Mouse (Mus musculus) bone marrow, adult 2 months (tissue): Measurements from ENCODE around the gene Mfn2.

Source experiments
- CTCF ChIP-seq: fragments of 200-500 bp; IDR thresholded peaks from 2 replicates; pipeline ENCODE4 v1.5.1; 2011; ENCODE audit warnings: low read length, control low read depth; ENCODE audit not compliant: control insufficient read depth, insufficient read depth
- POLR2A ChIP-seq: fragments of 200-500 bp; IDR thresholded peaks from 2 replicates; pipeline ENCODE4 v1.6.1; 2011; ENCODE audit warnings: low read depth, mild to moderate bottlenecking, control low read depth, low read length, borderline replicate concordance; ENCODE audit not compliant: control insufficient read depth

GRCm38 (mm10) chr4:147940111-147940510 lies 35.6 kb upstream of the Mfn2 start:
- no peak for TF ChIP-seq POLR2A
- no peak for TF ChIP-seq CTCF
